Mouse (Mus musculus): ENCODE results near the gene Notch2.

DNA sequence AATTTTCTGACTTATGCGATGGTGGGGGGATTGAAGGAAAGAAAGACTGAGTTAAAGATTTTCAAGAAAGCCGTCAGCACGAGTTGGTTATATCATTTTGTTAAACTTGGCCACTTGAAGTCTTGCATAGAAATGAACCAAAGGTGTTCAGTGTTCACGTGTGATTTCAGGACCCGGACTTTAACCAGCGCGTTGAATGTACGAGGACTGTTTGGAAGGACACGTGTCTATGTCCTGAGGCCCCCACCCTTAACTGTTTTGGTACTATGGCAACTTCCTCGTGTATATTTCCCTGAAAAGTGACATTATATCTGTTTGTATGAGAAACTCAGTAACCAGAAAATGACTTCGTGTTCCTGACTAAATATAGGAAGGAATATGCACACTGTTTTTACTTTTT is 136.6 kb downstream of the Notch2 start:
- TF ChIP-seq CTCF (IDR thresholded peaks at IDR 0.05; ENCODE audit: extremely low read depth, insufficient read length, insufficient replicate concordance, low read depth, low read length): no peak
- TF ChIP-seq POLR2A (IDR thresholded peaks at IDR 0.05; ENCODE audit: low read depth, low read length): no peak
